Mouse (Mus musculus): ENCODE measurements around the gene Pds5a. TPM values are rescaled to one million over a fixed set of nuclear protein-coding genes. Genes with fewer than 3 reads are reported as not detected.
"Not testable (repeated sequence)": the region's sequence is repeated elsewhere in the genome, so short reads cannot be mapped to it uniquely, and the experiment has no call there.

Pds5a gene
- total RNA-seq, 2 experiments from 2014 or later: 37.5 to 43.4 TPM

DNA sequence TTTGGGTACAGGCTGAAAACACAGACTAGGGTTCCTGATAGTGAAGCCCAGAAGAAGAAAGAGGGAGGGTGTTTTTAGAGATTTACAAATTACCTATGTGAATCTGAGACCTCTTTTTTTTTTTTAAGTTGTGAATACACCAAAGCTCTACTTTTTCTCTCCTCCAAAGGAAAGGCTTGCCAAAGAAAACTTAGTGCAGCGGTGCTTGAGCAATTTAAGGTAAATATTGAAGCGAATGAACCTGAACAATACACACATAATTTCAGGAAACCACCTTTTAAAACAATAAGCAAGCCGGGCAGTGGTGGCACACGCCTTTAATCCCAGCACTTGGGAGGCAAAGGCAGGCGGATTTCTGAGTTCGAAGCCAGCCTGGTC lies 675 bp upstream of the Pds5a start:
- no peak for DNase-seq
- intact Hi-C loops (cut with DNase I): loop anchor here (5.0 kb wide), 2 partner anchors 46 to 64 kb away; partner anchors contain the start of gene N4bp2

DNA sequence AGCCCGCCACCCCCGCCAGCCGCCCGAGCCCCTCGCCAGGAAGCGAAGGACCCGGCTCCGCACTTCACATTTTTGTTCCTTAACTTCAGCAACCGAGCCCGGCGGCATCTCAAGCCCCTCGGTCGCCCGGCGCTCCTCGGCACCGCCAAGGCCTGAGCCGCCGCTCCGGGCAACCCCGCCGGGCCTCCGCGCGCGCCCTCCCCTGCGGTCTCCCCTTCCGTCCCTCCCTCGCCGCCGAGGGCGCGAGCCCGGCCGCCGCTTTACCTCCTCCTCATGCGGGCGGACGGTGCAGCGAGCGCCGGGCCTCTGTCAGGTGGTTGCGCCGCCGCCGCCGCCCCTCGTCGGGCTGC lies 612 bp downstream of the Pds5a start:
- DNase-seq: peak in 1 of 2 experiments; percentile 42
- intact Hi-C loops (cut with DNase I): loop anchor here (1.0 to 5.0 kb wide), 4 partner anchors 45 to 297 kb away; partner anchors contain the start of gene N4bp2

DNA sequence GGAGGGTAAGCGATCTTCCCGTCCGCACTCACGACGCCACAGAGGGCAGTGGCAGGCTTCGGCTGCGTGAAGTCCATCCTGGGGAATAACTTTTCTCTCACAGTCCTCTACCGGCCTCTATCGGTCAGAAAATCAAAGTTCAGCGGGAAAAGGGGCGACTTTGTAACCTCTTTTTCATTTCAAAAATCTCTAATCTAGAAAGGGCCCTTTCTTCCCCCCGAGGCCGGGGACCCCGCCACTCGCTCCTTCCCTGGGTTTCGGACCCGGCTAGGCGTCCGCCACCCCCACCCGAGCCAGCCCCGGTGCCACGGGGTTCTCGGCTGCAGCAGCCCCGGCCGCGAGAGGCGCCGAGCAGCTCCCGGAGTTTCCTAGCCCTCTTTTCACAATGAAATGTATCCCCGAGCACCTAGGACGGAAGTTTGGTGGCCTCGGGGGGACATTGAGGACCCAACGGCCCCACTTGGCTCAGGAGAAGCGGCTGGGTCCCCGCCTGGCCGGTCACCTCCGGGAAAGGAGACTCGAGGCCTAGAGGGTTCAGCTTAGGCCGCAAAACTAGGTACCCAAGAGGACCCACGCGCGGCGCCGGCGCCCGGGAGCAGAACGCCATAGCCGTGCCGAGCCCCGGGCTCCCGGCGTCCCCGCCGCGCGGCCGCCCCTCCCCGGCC lies 1.1 kb downstream of the Pds5a start:
- intact Hi-C loops (cut with DNase I): loop anchor here (1.0 to 5.0 kb wide), 4 partner anchors 45 to 296 kb away; partner anchors contain the start of gene N4bp2
- peak; percentile 59 to 60 for DNase-seq

- intact Hi-C loops (cut with DNase I); DNase-seq: not testable (repeated sequence)
Observed at GRCm38 (mm10) chr5:65694076-65694475, 4.0 kb downstream of the Pds5a start.

- DNase-seq: no peak
- intact Hi-C loops (cut with DNase I): no loop called here
Observed at GRCm38 (mm10) chr5:65693018-65693417, 5.1 kb downstream of the Pds5a start.

DNA sequence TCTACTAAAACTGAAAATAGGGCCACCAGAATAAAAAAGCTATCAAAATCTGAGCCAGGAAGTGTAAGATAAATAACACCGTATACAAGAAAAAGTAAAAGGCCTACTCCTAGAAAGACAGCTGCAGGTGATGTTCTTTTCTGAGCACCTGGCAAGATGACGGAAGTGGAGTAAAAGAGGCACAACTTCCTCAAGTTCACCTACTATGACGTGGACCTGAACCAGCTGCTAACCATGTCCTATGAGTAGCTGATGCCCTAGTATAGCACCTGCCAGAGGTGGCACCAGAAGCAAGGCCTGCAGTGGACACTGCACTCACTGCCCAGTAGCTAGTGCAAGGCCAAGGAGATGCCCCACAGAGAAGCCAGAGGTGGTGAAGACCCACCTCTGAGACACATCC lies 9.3 kb downstream of the Pds5a start:
- DNase-seq: no peak
- intact Hi-C loops (cut with DNase I): no loop called here

DNA sequence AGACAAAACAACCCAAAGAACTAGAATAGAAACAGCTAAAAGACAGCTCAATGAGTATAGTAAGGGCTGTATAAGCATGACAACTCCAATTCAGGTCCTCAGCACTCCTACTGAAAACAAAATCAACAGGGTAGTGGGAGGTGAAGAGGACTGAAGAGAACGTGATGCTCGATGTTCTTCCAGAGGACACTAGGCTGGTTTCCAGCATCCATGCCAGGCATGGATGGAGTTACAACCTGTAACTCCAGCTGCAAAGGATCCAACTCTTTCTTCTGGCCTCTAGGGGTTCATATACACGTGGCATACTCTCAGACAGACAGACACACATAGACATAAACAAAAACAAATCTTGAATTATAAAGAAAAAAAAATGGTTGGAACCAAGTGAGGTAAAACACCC lies 11.3 kb downstream of the Pds5a start:
- DNase-seq: no peak
- intact Hi-C loops (cut with DNase I): no loop called here

DNA sequence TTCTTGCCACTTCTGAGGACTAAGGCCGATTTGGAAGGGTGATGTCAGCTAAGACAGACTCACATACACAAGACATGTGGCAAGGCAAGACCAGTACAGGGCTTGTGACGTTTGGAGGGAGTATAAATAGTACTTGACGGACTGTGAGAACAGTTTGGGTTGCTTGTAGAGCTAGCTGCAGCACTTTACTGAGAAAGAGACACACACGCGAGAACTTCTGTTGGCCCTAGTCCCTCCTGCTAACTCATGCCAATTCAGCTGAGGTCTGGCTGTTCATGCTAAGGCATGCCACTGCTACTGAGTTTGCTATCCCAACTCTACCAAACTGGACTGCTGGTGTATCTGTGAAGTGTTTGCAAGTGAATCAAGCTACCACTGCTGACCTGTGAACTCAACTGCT lies 19.2 kb downstream of the Pds5a start:
- intact Hi-C loops (cut with DNase I): no loop called here
- peak in 1 of 2 experiments; percentile 9 for DNase-seq

DNA sequence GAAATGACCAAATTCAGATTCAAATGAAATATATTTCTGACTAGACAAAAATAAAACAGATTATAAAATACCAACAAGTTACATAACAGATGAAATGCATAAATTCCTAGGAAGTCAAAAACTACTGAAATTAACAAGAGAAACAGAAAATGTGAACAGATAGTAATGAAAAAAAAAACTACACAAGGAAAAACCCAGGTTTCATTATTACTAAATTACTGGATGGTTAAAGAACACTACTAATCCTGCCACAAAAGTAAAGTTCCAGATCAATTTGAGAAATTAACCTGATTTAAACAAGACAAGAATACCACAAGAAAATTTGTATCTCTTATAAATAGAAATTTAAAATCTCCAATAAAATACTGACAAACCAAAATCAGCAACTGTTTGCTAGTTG lies 25.9 kb downstream of the Pds5a start:
- intact Hi-C loops (cut with DNase I): no loop called here
- no peak for DNase-seq

DNA sequence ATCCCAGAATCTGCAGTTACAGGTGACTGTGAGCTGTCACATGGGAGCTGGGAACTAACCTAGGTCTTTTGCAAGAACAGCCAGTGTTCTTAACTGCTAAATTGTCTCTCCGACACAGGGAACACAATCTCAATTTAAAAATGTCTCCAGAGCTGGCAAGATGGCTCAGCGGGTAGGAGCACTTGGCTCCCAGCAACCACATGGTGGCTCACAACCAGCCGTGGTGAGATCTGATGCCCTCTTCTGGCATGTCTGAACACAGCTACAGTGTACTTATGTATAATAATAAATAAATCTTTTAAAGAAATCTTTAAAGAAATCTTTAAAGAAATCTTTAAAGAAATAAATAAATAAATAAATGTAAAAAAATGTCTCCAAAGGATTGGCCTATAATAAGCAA lies 30.4 kb downstream of the Pds5a start:
- DNase-seq: no peak
- intact Hi-C loops (cut with DNase I): no loop called here

- no peak for DNase-seq
- intact Hi-C loops (cut with DNase I): no loop called here
Observed at GRCm38 (mm10) chr5:65665370-65665769, 32.7 kb downstream of the Pds5a start.

- intact Hi-C loops (cut with DNase I): no loop called here
- DNase-seq: no peak
Observed at GRCm38 (mm10) chr5:65661958-65662357, 36.1 kb downstream of the Pds5a start.

DNA sequence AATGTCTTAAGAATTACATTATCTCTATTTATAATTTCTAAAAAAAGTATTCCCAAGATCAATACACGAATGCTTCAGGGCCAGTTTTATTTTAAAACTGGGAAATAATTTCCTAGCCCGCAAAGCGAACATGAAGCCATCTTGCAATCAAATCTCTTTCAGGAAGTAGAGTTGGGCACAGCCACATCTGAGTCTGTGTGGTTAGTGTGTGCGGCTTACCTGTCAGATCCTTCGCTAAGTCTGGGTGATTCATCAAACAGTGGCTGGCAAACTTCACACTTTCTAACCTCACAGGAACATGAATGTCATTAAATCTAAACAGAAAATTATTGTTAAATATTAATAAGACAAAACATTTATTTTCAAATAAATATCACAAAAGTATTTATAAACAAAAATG lies 44.3 kb downstream of the Pds5a start:
- DNase-seq: no peak
- intact Hi-C loops (cut with DNase I): loop anchor here (5.0 kb wide), 1 partner anchor 44 kb away; the partner anchor contains the start of gene Pds5a

- no peak for DNase-seq
- intact Hi-C loops (cut with DNase I): no loop called here
Observed at GRCm38 (mm10) chr5:65638896-65639295, 59.2 kb downstream of the Pds5a start.

DNA sequence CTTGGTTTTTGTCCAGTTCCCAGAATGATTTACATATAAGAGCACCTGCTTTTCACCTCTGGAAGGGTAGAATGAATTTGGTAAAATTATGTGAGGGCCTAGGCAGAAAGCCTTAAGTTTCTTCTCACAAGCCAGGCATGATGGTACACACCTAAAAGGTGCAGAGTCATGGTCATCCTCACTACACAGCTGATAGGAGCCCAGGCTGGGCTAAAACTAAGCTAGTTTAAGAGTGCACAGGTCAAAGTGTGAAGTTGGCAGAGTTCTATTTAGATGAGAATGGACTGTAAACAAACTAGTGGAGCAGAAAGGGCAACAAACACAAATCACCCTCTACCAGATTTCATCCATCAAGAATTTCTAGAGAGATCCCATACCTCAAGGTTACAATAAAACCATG lies 73.7 kb downstream of the Pds5a start:
- intact Hi-C loops (cut with DNase I): no loop called here
- no peak for DNase-seq

- no peak for DNase-seq
- intact Hi-C loops (cut with DNase I): no loop called here
Observed at GRCm38 (mm10) chr5:65613152-65613924, 84.7 kb downstream of the Pds5a start.

DNA sequence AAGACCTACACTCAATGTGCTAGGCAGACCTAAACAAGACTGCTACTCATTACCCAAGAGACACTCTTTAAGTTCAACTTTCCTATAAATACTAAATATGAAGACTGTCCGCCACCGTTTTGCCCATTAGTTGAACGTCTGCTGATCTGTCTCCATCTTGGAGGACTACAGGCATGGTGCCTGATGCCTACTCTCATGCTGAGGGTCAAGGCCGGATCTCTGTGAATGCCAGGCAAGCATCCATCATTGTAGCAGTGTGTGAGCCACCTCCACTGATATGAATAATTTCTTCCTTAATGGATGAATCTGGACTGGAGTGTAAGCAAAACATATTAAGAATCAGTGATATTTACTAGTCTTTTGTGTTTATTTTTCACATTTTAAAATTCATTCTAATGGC lies 87.5 kb downstream of the Pds5a start:
- no peak for DNase-seq
- intact Hi-C loops (cut with DNase I): no loop called here

- intact Hi-C loops (cut with DNase I): no loop called here
- no peak for DNase-seq
Observed at GRCm38 (mm10) chr5:65609769-65610168, 88.3 kb downstream of the Pds5a start.

DNA sequence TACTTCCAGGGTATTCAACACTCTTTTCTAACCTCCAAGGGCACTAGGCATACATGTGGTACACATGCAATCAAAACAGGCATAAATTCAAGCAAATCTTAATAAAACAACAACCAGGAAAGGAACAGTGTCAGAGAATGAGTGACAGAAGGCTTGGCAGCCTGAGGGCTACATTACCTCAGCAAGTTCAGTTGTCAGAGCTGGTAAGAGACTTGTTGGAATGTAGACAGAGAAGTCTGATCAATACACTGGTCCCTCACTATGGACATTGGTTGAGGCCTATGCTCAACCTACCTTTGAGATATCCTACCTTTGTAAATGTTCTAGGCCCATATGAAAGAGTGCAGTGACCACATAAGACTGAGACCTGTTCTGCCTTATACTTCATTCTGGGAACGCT lies 91.3 kb downstream of the Pds5a start:
- no peak for DNase-seq
- intact Hi-C loops (cut with DNase I): no loop called here

- intact Hi-C loops (cut with DNase I): no loop called here
- no peak for DNase-seq
Observed at GRCm38 (mm10) chr5:65599681-65600080, 98.4 kb downstream of the Pds5a start.

DNA sequence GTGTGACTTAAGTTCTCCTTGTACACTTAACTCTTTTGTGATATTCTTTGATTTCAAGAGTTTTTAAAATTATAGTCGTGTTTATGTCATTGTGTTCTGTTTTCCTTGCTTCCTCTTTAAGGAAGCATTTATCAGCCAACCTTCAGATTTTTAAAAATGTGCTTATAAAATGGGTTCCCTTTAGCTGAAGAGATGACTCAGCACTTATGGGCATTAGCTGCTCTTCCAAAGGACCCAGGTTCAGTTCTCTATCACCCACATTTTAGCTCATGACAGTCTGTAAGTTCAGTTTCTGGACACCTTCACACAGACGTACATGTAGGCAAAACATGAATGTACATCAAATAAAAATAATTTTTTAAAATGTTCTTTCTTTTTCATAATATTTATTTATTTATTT lies 105.7 kb downstream of the Pds5a start:
- intact Hi-C loops (cut with DNase I): no loop called here
- no peak for DNase-seq

DNA sequence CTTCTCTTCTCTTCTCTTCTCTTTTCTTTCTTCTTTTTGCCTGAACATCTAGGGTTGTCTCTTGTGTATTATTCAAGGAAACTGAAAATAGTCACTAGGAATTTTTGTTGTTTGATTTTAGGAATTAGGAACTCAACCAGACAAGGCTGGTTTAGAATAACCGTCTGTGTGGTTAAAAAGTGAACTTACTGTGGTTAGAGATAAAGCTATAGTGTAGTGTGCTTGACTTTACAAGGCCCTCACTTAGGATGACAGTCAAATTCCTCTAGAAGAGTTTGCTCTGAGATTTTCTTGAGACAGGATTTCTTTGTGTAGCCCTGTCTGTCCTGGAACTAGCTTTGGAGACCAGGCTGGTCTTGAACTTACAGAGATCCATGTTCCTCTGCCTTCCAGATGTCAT lies 107.9 kb downstream of the Pds5a start:
- intact Hi-C loops (cut with DNase I): no loop called here
- DNase-seq: no peak

Data from gastrocnemius, postnatal 36 days (tissue).